ENCODE assay signal across 25 mouse cellular contexts in genomic region chr12:5434060-5434459, GRCm38 (mm10). TPM values are rescaled to one million over a fixed set of nuclear protein-coding genes. Genes with fewer than 3 reads are reported as not detected.
A peak's percentile ranks its signal among the peaks of the same experiment; 100 is the strongest.
DNase-seq lines count a peak whose midpoint lies in the region; ATAC-seq and TF ChIP-seq lines count a peak whose summit lies in the region.
"Had no signal": no experiment of that assay in that cellular context is flagged by ENCODE, and none has a peak within 500 bp of the region (broad histone marks: within the 10 kb centered on the region; RNA-seq: fewer than 3 reads in every experiment).

No protein-coding gene starts in this region.

- H3K27me3 ChIP-seq in hindbrain, embryonic 12.5 days: no peaks in the 10 kb centered on the region
- no peaks in the 10 kb centered on the region for H3K27me3 ChIP-seq in hindbrain, embryonic 11.5 days (ENCODE audit: control insufficient read depth, insufficient read depth, low read length)
- H3K27me3 ChIP-seq in midbrain, embryonic 13.5 days: no peaks in the 10 kb centered on the region
- no peaks in the 10 kb centered on the region for H3K27me3 ChIP-seq in midbrain, postnatal 0 days (ENCODE audit: insufficient read depth, low read length)
- no peaks in the 10 kb centered on the region for H3K27me3 ChIP-seq in hindbrain, embryonic 14.5 days (ENCODE audit: control insufficient read depth, insufficient read depth, low read length)
- H3K27me3 ChIP-seq in neural tube, embryonic 13.5 days: no peaks in the 10 kb centered on the region
- H3K27me3 ChIP-seq: CH12.LX; liver, embryonic 15.5 days; Patski; stomach, embryonic 15.5 days had no signal

- ATAC-seq in hindbrain, embryonic 12.5 days (ENCODE audit: low FRiP score): 0 out of 2 replicates have a peak, but pooled peaks have one; percentile 27
- no peak for ATAC-seq in hindbrain, embryonic 11.5 days (ENCODE audit: low FRiP score)
- ATAC-seq in midbrain, embryonic 13.5 days: peak; percentile 51; the same call in 1 of the 2 replicates
- no peak for ATAC-seq in midbrain, postnatal 0 days (ENCODE audit: low FRiP score)
- 0 out of 2 replicates have a peak, but pooled peaks have one; percentile 31 for ATAC-seq in hindbrain, embryonic 14.5 days (ENCODE audit: low FRiP score)
- ATAC-seq in neural tube, embryonic 13.5 days (ENCODE audit: low read depth): peak; percentile 34; the same call in 1 of the 2 replicates
- ATAC-seq: forebrain, postnatal 0 days; intestine, postnatal 0 days; Patski had no signal

- no peak overlapping the region for H3K4me2 ChIP-seq in hindbrain, embryonic 12.5 days (replicated peaks)
- H3K4me2 ChIP-seq in hindbrain, embryonic 11.5 days (replicated peaks; ENCODE audit: low read depth, low read length): no peak overlapping the region
- H3K4me2 ChIP-seq in midbrain, embryonic 13.5 days (replicated peaks): no peak overlapping the region
- no peak overlapping the region for H3K4me2 ChIP-seq in midbrain, postnatal 0 days (ENCODE audit: low read depth, low read length, poor library complexity, severe bottlenecking)
- no peak overlapping the region for H3K4me2 ChIP-seq in hindbrain, embryonic 14.5 days (replicated peaks)
- no peak overlapping the region for H3K4me2 ChIP-seq in neural tube, embryonic 13.5 days
- H3K4me2 ChIP-seq: heart, embryonic 11.5 days; liver, embryonic 15.5 days; stomach, embryonic 15.5 days had no signal

- DNase-seq in hindbrain, embryonic 11.5 days (ENCODE audit: low spot score): no peak
- DNase-seq in midbrain, postnatal 0 days (ENCODE audit: low spot score): no peak
- no peak for DNase-seq in hindbrain, embryonic 14.5 days (ENCODE audit: low spot score)
- no peak for DNase-seq in testis, postnatal 14 days (ENCODE audit: low spot score)
- DNase-seq: B cell, adult 2 months; cerebellum, adult 18-20 months; forebrain, postnatal 0 days; gastrocnemius, postnatal 14 days; heart, adult 11 months; heart, postnatal 10 days; lung, postnatal 4 days; thymus, adult 18-20 months; thymus, postnatal 4 days had no signal

- H3K36me3 ChIP-seq in hindbrain, embryonic 12.5 days: no peaks in the 10 kb centered on the region
- no peaks in the 10 kb centered on the region for H3K36me3 ChIP-seq in hindbrain, embryonic 11.5 days (ENCODE audit: control insufficient read depth, insufficient read depth, low read length)
- H3K36me3 ChIP-seq in midbrain, embryonic 13.5 days: no peaks in the 10 kb centered on the region
- H3K36me3 ChIP-seq in midbrain, postnatal 0 days (ENCODE audit: insufficient read depth, low read length): no peaks in the 10 kb centered on the region
- no peaks in the 10 kb centered on the region for H3K36me3 ChIP-seq in hindbrain, embryonic 14.5 days (replicated peaks; ENCODE audit: control insufficient read depth, insufficient read depth)
- no peaks in the 10 kb centered on the region for H3K36me3 ChIP-seq in neural tube, embryonic 13.5 days
- H3K36me3 ChIP-seq: forebrain, embryonic 10.5 days; G1E; liver, embryonic 15.5 days; stomach, embryonic 15.5 days had no signal

- no peaks in the 10 kb centered on the region for H3K9me3 ChIP-seq in hindbrain, embryonic 12.5 days (replicated peaks)
- H3K9me3 ChIP-seq in hindbrain, embryonic 11.5 days (ENCODE audit: control insufficient read depth, low read length): no peaks in the 10 kb centered on the region
- no peaks in the 10 kb centered on the region for H3K9me3 ChIP-seq in midbrain, embryonic 13.5 days
- no peaks in the 10 kb centered on the region for H3K9me3 ChIP-seq in midbrain, postnatal 0 days (ENCODE audit: low read length)
- H3K9me3 ChIP-seq in hindbrain, embryonic 14.5 days (ENCODE audit: control insufficient read depth, low read length): no peaks in the 10 kb centered on the region
- no peaks in the 10 kb centered on the region for H3K9me3 ChIP-seq in neural tube, embryonic 13.5 days
- H3K9me3 ChIP-seq: forebrain, embryonic 10.5 days; liver, embryonic 15.5 days; stomach, embryonic 15.5 days had no signal

- no peak overlapping the region for H3K27ac ChIP-seq in hindbrain, embryonic 12.5 days
- H3K27ac ChIP-seq in hindbrain, embryonic 11.5 days (ENCODE audit: low read depth, low read length): no peak overlapping the region
- no peak overlapping the region for H3K27ac ChIP-seq in midbrain, embryonic 13.5 days
- no peak overlapping the region for H3K27ac ChIP-seq in midbrain, postnatal 0 days (ENCODE audit: low read depth, low read length)
- H3K27ac ChIP-seq in hindbrain, embryonic 14.5 days: no peak overlapping the region
- no peak overlapping the region for H3K27ac ChIP-seq in neural tube, embryonic 13.5 days (replicated peaks)
- H3K27ac ChIP-seq: forebrain, embryonic 10.5 days; liver, embryonic 15.5 days; stomach, embryonic 15.5 days had no signal

- H3K9ac ChIP-seq in hindbrain, embryonic 12.5 days: no peak overlapping the region
- no peak overlapping the region for H3K9ac ChIP-seq in hindbrain, embryonic 11.5 days (ENCODE audit: low read depth, low read length)
- no peak overlapping the region for H3K9ac ChIP-seq in midbrain, embryonic 13.5 days (replicated peaks)
- no peak overlapping the region for H3K9ac ChIP-seq in midbrain, postnatal 0 days (replicated peaks; ENCODE audit: low read length, poor library complexity, severe bottlenecking)
- H3K9ac ChIP-seq in hindbrain, embryonic 14.5 days: no peak overlapping the region
- no peak overlapping the region for H3K9ac ChIP-seq in neural tube, embryonic 13.5 days
- H3K9ac ChIP-seq: forebrain, postnatal 0 days; liver, embryonic 15.5 days; stomach, embryonic 15.5 days had no signal

- H3K4me1 ChIP-seq in hindbrain, embryonic 12.5 days: peaks cover 10% of the 10 kb centered on the region
- no peaks in the 10 kb centered on the region for H3K4me1 ChIP-seq in hindbrain, embryonic 11.5 days (replicated peaks; ENCODE audit: control insufficient read depth, insufficient read depth, low read length)
- peaks cover 10% of the 10 kb centered on the region for H3K4me1 ChIP-seq in midbrain, embryonic 13.5 days (replicated peaks)
- no peaks in the 10 kb centered on the region for H3K4me1 ChIP-seq in midbrain, postnatal 0 days (ENCODE audit: insufficient read depth, low read length)
- H3K4me1 ChIP-seq in hindbrain, embryonic 14.5 days (replicated peaks; ENCODE audit: control insufficient read depth, insufficient read depth, low read length): peaks cover 4% of the 10 kb centered on the region; the same call in 1 of the 2 replicates
- peaks cover 5% of the 10 kb centered on the region; the same call in 1 of the 2 replicates for H3K4me1 ChIP-seq in neural tube, embryonic 13.5 days (replicated peaks)
- H3K4me1 ChIP-seq: liver, embryonic 15.5 days; stomach, embryonic 15.5 days had no signal

- TF ChIP-seq CTCF in midbrain, postnatal 0 days (IDR thresholded peaks at IDR 0.05): no peak

- no peak overlapping the region for H3K4me3 ChIP-seq in hindbrain, embryonic 12.5 days
- no peak overlapping the region for H3K4me3 ChIP-seq in hindbrain, embryonic 11.5 days (ENCODE audit: low read depth, low read length)
- no peak overlapping the region for H3K4me3 ChIP-seq in midbrain, embryonic 13.5 days (replicated peaks)
- H3K4me3 ChIP-seq in midbrain, postnatal 0 days (ENCODE audit: low read depth, low read length): no peak overlapping the region
- H3K4me3 ChIP-seq in hindbrain, embryonic 14.5 days (replicated peaks; ENCODE audit: low read length): no peak overlapping the region
- no peak overlapping the region for H3K4me3 ChIP-seq in neural tube, embryonic 13.5 days
- H3K4me3 ChIP-seq: forebrain, embryonic 10.5 days; liver, embryonic 15.5 days; stomach, embryonic 15.5 days had no signal

- WGBS in hindbrain, embryonic 12.5 days: 53% methylated on average over 6 of the region's 6 CpGs
- 53% methylated on average over 6 of the region's 6 CpGs for WGBS in hindbrain, embryonic 11.5 days
- WGBS in midbrain, embryonic 13.5 days: 57% methylated on average over 6 of the region's 6 CpGs
- 50% methylated on average over 6 of the region's 6 CpGs for WGBS in midbrain, postnatal 0 days
- 41% methylated on average over 6 of the region's 6 CpGs for WGBS in hindbrain, embryonic 14.5 days
- 51% methylated on average over 6 of the region's 6 CpGs for WGBS in neural tube, embryonic 13.5 days

RNA-seq across cellular contexts. Expression of gene Klhl29, which starts 58.6 kb away (rescaled TPM):
- polyA plus RNA-seq in hindbrain, embryonic 12.5 days (2016; fragmentation: Nextera tagmentation; extraction: Ambion mirVana): 4.2 and 4.4 TPM in 2 replicates
- 2.2 and 2.6 TPM in 2 replicates for polyA plus RNA-seq in hindbrain, embryonic 11.5 days (2014; fragmentation: Nextera tagmentation; extraction: Ambion mirVana)
- 3.3 and 4.0 TPM in 2 replicates for polyA plus RNA-seq in midbrain, embryonic 13.5 days (2015; fragmentation: Nextera tagmentation; extraction: Ambion mirVana)
- total RNA-seq in midbrain, postnatal 0 days (2014; rRNA removed): 11.9 TPM in 2 replicates
- polyA plus RNA-seq in midbrain, postnatal 0 days (2015; fragmentation: Nextera tagmentation; extraction: Ambion mirVana): 1.8 and 2.7 TPM in 2 replicates
- 8.7 and 9.2 TPM in 2 replicates for polyA plus RNA-seq in hindbrain, embryonic 14.5 days (2014; fragmentation: Nextera tagmentation; extraction: Ambion mirVana)
- polyA plus RNA-seq in neural tube, embryonic 13.5 days (2015; fragmentation: Nextera tagmentation; extraction: Ambion mirVana): 2.7 and 2.8 TPM in 2 replicates
- total RNA-seq: megakaryocyte-erythroid progenitor cell, adult 5-6 weeks had no signal
- polyA plus RNA-seq: G1E had no signal

Comparison
In these comparisons a context has a peak if more than half of its experiments do, and no peak if none do; other contexts are left out.
1. ATAC-seq: peak in hindbrain, embryonic 12.5 days (single experiment), midbrain, embryonic 13.5 days (single experiment), hindbrain, embryonic 14.5 days (single experiment) and neural tube, embryonic 13.5 days (single experiment); none in hindbrain, embryonic 11.5 days (single experiment) and midbrain, postnatal 0 days (single experiment).